Mouse (Mus musculus) layer of hippocampus, postnatal 25 days (tissue): Measurements from ENCODE around the gene Swsap1. TPM values are rescaled to one million over a fixed set of nuclear protein-coding genes. Genes with fewer than 3 reads are reported as not detected.
A peak's percentile ranks its signal among the peaks of the same experiment; 100 is the strongest.

ENCODE experiments used
- DNase-seq, 2 experiments: peaks; one replicate each; pipeline ENCODE4 v3.0.0; 2022; ENCODE audit warnings: mixed read lengths in 2 of 2, low spot score in 1 of 2; ENCODE audit errors: extremely low spot score in 1 of 2
- total RNA-seq, 2 experiments: library from RNA; stranded (reverse); gene quantifications; 2 replicates each; pipeline ENCODE4 v1.2.3; 2021

The Swsap1 gene
- total RNA-seq, result 10 to 100 TPM; 14.7 to 16.0 TPM

GRCm38 (mm10) chr9:21955570-21956281, at the start of gene Swsap1:
Gene Swsap1 (plus strand): TSS chr9:21955755.
- DNase-seq, result peak; percentile 97 to 99

DNA sequence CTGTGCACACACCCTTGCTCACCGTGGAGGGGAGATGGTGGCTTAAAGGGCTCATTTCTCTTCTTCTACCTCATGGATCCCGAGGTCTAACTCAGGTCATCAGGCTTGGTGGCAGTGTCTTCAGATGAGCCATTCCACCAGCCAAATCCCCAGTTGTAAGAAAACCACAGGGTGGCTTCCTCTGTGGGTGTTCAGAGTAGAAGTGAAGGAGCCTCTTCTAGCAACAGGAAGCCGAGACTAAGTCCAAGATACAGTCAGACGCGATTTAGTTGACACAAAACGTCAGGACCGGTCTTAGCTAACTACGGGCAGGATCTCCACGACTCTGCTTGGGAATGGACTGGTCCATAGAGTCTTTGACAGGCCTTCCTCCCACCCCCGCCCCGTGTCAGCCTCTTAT, 47.3 kb upstream of the Swsap1 start:
- DNase-seq, result no peak

DNA sequence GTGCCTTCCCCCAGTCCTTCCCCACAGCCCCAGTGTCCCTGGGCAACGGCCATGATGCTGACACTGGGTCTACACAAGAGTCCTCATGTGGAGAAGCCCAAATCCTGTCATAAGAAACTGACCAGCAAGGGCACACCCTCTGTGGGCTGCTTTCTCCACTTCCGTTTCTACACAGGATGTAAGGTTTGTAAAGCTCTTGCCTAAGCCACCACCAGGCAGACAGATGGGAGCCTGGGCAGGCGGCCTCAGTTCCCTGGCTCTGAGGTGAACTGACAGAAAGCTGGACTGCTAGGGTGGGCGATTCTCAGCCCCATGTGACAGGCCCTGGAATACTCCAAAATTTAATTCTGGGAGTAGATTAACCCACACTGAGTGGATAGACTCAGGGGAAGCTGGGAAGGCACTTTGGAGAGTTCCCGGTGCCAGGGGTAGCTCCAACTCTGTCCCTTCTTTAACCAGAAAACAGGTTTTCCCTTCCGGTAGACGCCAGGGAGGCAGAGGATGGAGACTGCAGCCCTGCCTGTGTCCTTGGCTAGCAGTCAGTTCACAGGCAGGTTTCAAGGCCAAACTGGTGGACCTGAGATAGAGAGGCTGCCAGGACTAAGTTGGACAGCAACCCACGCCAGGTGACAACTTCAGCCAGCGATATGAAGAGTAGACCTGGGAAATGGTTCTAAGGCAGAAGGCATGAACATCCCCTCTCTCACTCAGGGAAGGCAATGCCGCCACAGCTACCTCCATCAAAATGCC, 45.9 kb upstream of the Swsap1 start:
- no peak for DNase-seq

GRCm38 (mm10) chr9:21916851-21917492, 38.6 kb upstream of the Swsap1 start:
- no peak for DNase-seq

GRCm38 (mm10) chr9:21917493-21918034, 38.0 kb upstream of the Swsap1 start:
- DNase-seq, result peak; percentile 65 to 78

DNA sequence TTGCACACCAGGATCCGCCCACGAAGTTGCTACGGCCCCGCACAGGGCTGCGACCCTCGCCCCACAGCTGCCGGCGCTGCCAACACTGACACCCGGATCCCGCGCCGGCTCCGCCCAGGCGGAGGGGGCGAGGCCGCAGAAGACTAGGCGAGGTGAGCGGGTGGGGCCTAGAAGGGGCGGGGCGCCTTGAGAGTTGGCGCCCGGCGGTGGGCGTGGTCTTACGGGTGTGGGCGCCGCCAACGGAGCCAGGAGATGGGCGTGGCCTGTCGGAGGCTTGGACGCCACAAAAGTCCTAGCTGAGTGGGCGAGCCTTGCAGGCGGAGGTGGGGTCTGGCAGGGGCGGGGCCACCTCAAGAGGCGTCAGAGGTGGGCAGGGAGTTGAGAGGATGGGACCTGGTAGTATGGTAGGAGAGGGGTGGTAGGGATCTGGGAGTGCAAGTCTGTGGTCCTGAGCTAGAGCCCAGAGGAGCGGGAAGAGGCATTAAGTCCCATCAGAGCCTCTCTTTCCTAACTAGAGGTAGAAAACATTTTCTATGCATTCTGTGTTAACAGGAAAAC, 37.4 kb upstream of the Swsap1 start, which contains the start of gene Rab3d:
TSS of gene Rab3d (minus strand) at position 158 of the 558 bp plus-strand sequence.
- DNase-seq, result peak in 1 of 2 experiments; percentile 71

DNA sequence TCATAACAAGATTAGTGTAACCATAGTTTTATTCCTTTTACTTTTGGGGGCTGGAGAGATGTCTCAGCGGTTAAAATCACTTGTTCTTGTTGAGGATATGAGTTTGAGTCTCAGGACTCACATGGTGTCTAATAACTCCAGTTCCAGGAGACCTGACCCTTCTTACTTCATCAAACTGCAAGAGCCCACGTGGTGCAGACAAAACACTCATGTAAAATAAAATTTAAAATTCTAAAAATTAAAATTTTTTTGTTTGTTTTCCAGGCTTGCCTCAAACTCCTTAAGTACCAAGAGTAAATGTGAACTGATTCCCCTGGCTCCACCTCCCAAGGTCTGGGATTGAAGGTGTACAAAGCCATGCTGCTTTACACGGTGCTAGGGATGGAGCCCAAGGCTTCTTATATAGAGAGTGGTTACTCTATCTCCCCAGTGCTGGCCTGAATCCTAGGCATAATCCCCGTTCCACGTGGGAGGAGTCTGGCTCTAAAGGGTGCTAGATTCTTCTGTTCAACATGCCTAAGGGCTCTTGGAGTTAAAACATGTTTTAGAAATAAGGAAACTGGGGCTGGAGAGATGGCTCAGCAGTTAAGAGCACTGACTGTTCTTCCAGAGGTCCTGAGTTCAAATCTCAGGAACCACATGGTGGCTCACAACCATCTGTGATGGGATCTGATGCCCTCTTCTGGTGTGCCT, 36.7 kb upstream of the Swsap1 start:
- DNase-seq, result no peak

DNA sequence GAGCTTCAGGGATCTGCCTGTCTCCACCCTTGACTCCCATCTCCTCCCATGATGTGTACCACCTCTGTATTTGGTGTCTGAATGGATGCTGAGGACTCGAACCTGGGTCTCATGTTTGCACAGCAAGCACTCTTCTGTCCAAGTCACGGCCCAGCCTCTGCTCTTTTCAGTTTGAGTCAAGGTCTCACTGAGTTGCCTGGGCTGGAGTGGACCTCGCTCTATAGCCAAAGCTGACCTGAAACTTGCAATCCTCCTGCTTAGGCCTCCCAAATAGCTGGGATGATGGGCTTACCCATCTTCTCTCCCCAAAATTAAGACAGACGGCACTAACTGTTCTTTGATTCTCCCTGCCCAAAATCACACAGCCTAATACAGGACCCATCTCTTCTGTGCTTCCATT, 32.5 kb upstream of the Swsap1 start:
- DNase-seq, result no peak

- DNase-seq, result no peak
Measured at GRCm38 (mm10) chr9:21923490-21924098, 32.0 kb upstream of the Swsap1 start.

DNA sequence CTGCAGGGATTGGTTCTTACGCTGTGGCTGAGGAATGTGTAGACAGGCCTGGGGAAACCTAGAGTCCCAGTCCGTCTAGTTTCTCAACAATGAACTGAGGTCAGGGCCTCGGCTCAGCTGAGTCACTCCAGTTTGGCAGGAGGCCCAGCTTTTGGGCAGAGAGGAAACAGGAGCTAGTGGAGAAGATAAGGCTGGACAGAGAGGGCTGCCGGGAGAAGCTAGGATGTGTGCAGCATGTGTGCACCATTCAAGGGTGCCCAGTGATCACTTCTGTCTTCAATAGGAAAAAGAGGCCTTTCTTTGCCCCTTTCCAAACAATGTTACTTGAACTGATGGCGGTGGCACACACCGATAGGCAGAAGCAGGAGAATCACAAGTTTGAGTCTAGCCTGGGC, 31.5 kb upstream of the Swsap1 start:
- DNase-seq, result no peak

DNA sequence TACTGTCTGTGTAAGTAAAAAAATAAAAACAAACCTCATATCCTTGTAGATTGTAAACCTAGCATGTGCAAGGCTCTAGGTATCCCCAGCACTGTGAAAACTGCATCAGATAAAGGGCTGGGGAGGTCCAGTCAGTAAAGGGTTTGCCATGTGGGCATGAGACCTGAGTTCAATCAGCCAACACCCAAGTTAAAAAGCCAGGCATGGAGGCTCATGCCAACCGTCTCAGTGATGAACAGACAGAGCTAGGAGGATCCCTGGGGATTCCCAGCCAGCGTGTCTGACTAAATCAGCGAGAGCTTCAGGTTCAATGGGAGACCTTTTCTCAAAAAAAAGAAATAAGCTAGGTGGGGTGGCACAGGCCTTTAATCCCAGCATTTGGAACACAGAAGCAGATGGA, 30.5 kb upstream of the Swsap1 start:
- DNase-seq, result no peak

GRCm38 (mm10) chr9:21925506-21925905, 30.0 kb upstream of the Swsap1 start:
- DNase-seq, result no peak

GRCm38 (mm10) chr9:21926155-21926554, 29.4 kb upstream of the Swsap1 start:
- no peak for DNase-seq

- no peak for DNase-seq
Measured at GRCm38 (mm10) chr9:21926784-21927183, 28.8 kb upstream of the Swsap1 start.

- peak; percentile 66 to 70 for DNase-seq
Measured at GRCm38 (mm10) chr9:21927208-21927753, 28.3 kb upstream of the Swsap1 start, which contains the start of the genes Ccdc159 and Tmem205. Gene Ccdc159 (plus strand): TSS chr9:21927471. Gene Tmem205 (minus strand): TSS chr9:21927556.

DNA sequence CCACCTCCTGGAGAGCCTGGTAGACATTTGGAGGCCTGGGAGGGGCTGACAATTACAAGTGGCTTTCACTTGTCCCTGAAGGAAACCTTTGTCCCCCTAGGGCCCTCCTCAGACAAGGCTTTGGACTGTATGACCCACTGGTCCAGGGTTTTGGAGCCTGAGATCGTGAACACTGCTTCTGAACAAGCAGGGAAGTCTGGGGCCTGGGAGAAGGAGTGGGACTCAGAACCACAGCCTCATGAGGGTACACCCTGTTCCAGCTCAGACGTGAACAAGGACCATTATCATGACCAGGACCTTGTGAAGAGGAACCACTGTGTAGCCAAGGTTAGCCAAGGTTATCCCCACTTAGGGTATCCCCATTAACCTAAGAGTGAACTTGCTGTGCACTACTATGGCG, 26.3 kb upstream of the Swsap1 start:
- DNase-seq, result no peak

GRCm38 (mm10) chr9:21932006-21932405, 23.5 kb upstream of the Swsap1 start:
- no peak for DNase-seq

GRCm38 (mm10) chr9:21932445-21933137, 23.0 kb upstream of the Swsap1 start:
- no peak for DNase-seq

DNA sequence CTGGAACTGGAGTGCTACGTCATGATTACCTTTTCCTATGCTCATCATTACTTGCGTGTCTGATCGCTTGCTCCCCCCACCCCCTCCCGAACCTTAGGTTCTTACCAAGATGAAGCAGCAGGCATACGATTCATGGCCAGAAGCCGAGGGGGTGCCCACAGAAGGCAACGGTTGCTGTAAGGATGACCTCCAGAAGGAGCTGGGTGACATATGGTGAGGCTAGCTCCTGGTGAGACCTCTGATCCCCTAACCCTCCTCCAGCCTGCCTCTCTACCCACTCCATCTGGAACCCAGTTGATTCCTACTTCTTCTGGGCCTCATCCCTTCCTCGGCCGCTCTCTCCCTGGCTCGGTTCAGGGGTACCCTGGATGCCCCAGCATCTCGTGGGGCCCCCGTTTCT, 21.5 kb upstream of the Swsap1 start:
- no peak for DNase-seq
